Mouse (Mus musculus) lung, postnatal 36 days (tissue): ENCODE results near the gene Pdha1.
A peak's percentile ranks its signal among the peaks of the same experiment; 100 is the strongest.

ENCODE experiments used
- DNase-seq: peaks from one replicate; pipeline ENCODE4 v3.0.0; 2022; ENCODE audit warnings: mixed read lengths

Gene Pdha1

DNA sequence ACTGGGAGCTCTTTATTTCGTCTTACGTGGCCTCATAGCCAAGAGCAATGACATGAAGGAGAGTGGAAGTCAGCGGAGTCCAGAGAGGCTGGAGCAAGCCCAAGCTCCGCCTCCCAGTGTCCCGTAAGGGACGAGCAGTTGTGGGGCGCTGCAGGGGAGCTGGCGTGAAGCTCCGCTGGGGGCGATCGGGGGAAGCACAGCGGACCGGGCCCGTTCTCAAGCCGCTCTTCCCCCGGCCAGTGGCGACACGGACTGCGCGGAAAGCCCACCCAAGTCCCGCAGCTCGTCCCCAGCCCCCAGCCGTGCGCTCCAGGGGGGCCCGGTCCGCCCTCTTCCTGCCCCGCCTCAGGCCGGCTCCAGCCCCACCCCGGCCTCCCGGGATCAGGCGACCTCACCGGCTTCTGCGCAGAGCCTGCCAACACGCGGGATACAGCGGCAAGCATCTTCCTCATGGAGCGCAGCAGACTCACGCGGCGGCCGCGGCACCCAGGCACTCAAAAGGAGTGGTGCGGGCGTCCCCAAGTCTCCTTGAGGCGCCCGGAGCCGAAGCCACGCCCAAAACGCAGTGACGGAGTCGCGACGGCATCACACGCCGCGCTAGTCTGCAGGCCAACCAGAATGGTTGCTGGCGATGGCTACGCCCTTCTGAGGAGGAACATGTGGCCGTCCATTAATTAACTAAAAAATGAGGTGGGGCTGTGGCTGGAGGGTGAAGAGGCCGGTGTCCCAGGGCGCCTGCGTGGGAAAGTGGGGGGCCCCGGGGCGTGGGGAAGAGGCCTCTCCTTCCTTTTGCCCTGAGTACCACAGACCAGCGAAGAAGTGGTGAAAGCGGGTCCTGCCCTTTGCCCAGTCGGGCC, at the start of gene Pdha1:
TSS of gene Pdha1 (minus strand) at position 553 of the 857 bp plus-strand sequence.
- DNase-seq, result peak; percentile 94

DNA sequence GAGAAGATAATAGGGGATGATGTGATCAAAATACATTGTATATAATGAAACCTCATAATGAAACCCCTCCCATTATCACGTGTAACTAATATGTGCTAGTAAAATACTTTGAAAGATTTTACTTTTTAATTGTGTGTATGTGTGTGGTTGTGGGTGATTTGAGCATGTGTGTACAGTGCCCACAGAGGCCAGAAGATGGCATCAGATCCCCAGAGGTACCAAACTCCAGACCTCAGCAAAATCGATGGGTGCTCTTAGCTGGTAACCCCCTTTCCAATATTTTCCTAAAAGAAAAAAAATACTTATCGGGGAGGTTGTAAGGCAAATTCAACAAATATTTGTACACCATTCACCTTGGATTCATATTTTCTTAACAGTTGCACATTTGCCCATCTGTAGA, 40.8 kb upstream of the Pdha1 start:
- DNase-seq, result no peak

DNA sequence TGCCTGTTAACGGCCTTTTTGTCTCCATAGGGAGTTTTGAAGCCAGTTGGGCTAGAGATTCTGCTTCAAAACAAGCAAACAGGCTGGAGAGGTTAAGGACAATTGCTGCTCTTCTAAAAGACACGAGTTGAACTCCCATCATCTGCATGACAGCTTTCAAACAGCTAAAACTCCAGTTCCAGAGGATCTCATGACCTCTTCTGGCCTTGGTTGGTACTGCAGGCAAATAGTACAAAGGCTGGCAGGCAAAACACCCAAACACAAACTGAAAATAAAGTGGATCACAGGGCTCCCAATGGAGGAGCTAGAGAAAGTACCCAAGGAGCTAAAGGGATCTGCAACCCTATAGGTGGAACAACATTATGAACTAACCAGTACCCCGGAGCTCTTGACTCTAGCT, 31.9 kb upstream of the Pdha1 start:
- peak; percentile 86 for DNase-seq

DNA sequence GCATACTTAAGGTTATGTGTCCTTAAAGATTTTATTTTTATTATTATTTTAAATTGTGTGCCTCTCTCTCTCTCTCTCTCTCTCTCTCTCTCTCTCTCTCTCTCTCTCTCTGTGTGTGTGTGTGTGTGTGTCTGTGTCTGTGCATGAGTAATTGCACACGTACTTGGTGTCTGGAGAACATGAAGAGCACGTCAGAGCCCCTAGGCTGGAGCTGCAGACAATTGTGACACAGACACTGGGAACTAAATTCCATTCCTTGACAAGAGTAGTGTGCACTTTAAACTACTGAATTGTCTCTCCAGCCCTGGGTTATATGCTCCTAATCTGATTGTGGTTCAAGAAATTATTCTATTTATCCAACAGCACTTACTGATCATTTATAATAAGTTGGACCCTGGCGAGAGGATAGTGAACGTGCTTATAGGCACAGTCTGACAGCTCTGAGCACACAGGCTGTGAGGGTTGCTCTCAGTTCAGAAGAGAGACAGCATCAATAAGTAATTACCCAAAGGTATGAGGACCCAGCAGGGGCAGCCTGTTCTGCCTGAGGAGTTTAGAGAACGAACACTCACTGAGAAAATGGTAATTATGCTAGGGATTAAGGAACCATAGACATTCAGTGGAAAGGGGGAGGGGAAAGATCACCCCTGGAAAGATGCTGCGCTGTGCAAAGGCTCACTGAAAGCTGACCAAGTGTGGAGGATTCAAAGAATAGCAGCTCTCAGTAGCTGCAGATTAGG, 28.2 kb upstream of the Pdha1 start:
- DNase-seq, result no peak

DNA sequence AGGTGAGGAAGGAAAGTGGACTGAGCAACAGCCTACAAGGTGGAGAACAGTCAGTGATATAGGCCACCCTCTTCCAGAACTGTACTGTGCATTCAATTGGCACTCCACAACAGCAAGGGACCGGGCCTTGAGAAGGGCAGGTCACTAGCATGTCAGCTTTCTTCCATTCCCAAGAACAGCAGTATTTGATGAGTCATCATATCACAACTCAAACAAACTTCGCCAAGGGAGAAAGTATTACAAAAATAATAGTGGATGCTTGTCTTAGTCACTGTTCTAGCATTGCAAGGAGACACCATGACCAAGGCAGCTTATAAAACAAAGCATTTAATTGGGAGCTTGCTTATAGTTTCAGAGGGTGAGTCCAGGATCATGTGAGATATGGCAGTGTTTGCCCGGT, 26.0 kb upstream of the Pdha1 start:
- no peak for DNase-seq

DNA sequence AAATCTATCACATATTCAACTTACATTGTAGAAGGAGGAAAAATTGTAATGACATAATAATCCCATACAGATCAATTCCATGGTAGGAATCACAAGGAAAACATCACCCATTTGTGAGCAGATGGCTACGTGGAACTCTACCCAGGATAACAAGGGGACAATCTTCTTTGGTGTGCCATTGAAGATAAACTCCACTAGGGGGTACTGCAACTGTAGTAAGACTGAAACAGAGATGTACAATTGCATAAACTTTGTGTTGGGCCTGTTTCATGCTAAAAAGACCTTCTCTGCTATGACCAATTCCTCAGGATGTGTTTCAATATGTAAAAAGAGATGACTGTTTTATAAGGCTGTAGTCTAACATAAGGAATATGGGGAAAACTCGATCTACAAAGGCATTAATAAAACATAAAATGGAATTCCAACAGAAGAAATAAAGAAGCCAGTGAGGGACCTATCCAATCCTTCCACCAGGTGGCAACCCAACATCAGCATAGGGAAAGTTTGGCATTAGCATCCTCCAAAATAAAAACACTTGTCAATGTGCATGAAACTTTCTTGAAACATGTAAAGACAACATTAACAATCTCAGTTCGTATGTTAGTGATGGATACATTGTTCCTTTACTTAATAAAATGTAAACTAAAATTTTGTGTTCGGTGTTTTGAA, 15.1 kb upstream of the Pdha1 start:
- DNase-seq, result peak; percentile 21

DNA sequence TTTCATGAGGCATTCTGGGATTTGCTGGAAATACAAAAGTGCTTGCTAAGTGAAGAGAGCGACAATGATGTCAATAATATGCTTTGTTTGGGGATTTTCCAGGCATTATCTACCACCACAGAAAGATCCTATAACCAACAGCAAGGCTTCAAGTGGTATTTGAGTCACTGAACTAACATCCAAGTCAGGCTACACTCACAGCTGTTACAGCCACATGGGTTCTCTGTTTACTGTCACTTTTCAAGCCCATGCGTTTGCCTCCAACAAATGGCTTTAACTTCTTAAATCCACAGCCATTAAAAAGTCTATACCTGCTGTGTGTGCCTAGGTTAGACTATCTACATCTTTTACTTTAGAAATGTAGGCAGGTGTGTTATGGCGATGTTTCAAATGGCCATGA, 10.6 kb upstream of the Pdha1 start:
- no peak for DNase-seq

DNA sequence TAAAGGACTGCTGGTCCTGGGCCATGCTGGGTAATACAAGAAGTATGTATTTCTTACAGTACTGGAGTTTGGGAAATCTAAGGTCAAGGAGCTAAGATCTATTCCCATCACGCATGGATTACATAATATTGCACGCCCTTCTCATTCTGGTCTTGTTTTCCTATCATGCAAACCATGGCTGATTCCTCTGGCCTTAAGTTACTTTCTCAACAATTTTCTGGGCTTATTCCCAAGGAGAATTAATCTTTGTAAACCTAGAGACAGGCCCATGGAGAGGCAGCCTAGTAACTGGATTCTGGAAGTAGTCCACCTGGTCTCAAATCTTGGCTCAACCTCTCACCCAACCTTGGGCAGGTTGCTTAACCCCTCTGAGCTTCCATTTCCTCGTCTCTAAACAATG, 9.2 kb upstream of the Pdha1 start:
- DNase-seq, result no peak

DNA sequence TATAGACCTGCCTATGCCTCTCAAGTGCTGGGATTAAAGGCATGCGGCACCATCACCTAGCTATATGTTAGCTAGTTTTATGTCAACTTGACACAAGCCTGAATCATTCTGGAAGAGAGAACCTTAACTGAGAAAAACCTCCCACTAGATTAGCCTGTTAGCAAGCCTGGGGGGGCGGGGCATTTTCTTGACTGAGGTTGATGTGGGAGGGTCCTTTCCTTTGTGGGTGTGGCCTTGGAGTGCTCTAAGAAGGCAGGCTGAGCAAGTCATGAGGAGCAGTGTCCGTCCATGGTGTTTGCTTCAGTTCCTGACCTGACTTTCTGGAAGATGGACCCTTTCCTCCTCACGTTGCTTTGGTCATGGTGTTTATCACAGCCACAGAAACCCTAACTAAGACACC, 8.6 kb upstream of the Pdha1 start:
- peak; percentile 21 for DNase-seq

DNA sequence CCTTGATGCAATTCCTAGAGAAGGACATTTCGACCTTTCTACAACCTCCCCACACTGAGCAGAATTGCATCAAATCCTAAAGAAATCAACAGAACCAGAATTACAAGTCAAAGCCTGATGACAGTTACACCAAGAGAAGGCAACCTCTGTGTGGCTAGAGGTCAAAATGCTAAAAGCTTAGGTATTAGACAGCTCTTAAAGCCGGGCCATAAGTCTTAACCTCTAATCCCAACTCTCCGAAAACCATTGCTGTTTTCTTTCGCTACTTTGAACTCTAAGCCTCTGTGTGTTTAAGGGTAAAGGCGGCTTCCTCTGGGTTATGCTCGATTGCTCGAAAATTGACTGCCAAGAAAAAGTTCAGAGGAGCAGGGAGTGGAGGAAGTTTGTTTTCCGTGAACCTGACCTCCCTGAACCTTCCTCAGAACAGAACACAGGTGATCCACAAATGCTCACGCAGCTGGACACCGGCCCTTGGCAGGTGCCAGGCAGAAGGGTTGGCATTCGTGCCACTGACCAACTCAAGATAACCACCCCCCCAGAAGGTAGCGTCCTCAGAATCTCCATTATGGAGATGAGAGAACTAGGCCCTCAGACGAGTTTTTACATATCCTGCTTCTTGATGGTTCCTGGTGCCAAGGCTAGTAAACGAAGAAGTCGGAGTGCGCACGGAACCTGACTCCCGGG, 894 bp downstream of the Pdha1 start:
- no peak for DNase-seq

DNA sequence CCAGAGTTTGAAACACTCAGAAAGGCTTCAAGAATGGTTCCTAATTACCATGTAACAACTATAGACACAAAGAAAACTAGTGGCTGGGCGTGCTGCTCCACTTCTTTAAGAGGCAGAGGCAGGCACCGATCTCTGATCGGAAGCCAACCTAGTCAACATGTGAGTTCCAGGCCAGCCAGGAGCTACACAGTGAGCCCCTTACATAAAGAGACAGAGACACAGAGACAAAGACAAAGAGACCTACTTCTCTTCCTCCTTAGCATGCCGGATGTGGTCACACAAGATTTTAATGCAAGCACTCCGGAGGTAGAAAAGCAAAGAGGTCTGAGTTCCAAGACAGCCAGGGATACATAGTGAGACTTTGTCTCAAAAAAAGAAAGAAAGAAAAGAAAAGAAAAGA, 2.1 kb downstream of the Pdha1 start:
- DNase-seq, result no peak

DNA sequence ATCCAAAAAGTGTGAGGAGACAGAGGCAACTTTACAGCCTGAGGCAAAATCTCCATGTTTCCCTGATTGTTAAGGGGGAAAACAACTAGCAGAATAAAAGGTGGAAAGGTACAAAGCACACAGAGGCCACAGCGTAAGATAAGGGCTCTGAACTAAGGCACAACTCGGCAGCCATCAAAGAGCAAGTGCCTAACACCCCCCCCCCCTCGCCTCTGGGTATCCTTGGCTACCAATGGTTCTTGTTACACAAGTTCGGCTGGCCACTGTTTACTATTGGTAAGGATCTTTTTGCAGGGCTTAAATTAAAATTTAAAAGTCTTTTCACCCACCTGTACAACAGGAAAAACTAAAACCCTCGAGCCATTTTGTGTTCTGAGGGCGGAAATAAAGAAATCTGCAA, 2.5 kb downstream of the Pdha1 start:
- peak; percentile 7 for DNase-seq

DNA sequence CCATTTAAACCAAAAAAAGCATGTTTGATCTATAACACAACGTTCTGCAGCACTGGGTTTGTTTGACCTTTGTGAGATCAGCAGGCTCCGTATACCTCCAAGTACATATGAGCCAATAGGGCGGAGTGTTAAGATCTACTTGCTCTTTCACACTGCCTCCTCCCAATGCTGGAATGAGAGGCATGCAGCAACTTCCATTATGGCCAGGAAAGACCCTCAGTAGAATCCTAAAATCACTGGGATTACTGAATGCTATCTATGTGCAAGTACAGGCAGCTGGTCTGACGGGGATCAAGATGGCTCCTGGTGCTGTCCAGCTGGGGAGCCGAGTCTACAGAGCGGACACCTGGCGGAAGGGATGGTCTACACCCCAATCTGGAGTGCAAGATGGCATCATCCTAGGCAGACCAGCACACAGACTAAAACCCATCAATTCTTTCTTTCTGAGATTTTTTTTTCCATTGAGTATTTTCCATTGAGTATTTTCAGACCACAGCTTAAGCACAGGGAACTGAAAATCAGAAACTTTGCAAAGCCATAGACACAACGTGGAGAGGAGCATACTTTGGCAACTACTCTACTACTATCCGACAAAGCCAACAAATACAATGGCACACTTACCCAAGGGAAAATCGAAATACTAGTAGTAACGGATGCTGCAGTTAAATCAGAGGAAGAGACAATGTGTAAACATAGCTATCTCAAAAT, 3.9 kb downstream of the Pdha1 start:
- DNase-seq, result no peak

DNA sequence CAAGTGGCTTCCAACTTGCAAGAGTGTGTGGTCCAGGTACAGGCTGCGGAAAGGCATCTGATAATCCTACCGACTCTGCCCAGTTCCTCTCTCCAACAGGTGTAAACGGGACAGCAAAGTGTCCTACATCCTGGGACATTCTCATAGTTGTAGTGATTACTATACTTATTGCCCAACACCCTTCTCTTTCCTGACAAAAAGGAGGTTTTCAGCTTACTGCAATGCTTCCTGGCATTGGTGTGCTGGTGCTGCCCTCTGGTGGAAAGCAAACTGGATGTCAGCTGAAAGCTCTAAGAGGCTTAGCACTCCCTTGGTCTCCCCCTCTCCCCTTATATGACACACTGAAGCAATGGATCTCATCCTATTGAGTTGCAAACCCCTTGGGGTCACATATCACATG, 21.6 kb downstream of the Pdha1 start:
- peak; percentile 62 for DNase-seq

DNA sequence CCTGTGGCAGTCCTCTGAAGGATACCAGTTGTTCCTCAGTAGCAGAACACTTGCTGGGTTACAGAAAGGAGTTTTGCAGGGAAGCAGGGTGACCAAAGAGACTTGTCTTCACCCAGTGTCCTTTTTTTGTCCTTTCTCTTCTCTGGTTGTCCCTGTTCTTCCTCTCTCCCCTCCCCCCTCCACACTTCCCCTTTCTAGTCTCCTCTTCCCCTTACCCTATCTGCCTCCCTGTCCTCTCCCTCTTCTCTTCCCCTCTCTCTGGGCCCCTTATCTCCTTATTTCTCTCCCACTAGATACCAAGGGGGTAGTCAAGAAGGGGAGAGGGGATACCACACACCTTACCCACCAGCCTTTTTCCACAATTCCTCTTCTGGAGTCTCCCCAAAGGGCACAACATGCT, 22.1 kb downstream of the Pdha1 start:
- DNase-seq, result peak; percentile 49

DNA sequence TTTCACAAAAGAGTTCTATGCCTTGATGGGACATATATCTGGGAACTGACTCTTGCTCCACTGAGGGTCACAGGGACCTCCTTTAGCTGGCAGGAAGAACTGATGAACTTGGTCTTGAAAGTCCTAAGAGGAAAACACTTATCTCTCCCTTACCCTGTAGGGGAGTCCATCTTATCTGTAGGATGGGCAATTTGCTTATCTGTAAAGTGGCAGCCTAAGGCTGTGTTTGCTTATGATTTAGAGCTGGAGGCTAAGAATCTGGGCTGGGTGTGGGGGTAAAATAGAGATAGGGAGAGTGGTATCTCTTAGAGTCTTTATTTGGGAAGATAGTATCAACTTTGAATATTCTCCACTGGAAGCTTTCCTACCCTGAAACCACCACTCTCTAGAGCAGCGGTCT, 24.4 kb downstream of the Pdha1 start:
- DNase-seq, result no peak

DNA sequence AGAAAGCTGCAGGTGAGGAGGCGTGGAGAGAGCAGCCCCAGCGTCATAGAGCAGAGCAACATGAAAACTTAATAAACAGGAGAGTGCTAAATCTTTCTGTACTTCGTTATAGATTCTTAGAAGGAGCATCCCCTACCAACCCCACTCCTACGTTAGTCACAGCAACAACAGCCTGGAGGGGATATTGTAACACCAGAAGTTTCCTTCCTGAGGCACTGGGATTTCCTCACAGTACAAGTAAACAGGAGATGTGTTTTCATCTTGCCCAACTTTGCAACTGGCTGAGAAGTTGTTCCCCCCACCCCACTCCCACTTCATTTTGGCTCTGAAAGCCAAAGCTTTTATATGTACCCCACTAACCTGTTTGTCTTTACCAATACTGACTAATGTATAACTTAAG, 30.4 kb downstream of the Pdha1 start:
- no peak for DNase-seq

DNA sequence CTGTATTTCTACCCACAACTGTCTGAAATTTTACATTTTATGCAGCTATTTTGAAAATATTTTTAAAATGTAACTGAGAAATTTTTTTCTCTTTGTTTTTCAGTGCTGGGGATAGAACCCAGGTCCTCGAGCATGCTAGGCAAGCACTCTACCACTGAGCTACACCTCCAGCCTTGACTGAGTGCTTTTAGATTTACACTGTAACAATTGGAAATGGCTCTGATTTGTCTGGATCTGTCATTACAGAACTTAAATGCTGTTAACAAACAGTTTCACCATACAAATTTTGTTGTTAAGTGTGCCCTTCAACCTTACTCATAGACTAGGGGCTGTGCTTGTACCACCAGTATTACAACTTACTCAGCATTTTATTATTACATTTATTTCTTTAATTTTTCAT, 46.2 kb downstream of the Pdha1 start:
- DNase-seq, result no peak
